Mouse (Mus musculus): ENCODE measurements around the gene Vti1a. TPM values are rescaled to one million over a fixed set of nuclear protein-coding genes. Genes with fewer than 3 reads are reported as not detected.

Vti1a gene
- total RNA-seq, 2 experiments from 2014 or later: 63.9 to 67.3 TPM

- intact Hi-C loops (cut with DNase I): no loop called here
Measured at GRCm38 (mm10) chr19:55594451-55594850, 278.4 kb downstream of the Vti1a start.

GRCm38 (mm10) chr19:55595945-55596649 is 280.0 kb downstream of the Vti1a start:
- intact Hi-C loops (cut with DNase I): no loop called here
- DNase-seq (ENCODE audit: low spot score in 2 of 2): no peak

More at GRCm38 (mm10) chr19:55594451-55594850, 278.4 kb downstream of the Vti1a start:
- DNase-seq (ENCODE audit: low spot score in 2 of 2): no peak

DNA sequence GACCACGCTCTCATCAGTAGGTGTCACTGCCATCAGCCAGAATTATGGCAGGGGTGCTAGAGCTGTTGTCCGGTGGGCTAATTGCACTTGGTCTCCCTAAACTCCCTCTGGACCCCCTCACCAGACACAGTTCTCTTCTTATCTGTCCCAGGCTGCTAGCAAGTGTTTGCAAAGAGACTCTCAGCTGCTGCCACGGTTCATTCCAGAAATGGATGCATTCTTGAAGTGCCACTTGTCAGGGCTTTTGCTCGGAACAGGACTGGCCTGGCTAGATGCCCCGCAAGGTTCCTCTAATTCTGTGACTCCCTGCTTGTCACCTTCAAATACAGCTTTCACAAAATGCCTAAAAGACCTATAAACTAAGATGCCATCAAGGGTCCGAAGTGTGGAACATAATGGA is 280.7 kb downstream of the Vti1a start:
- DNase-seq (ENCODE audit: low spot score in 2 of 2): no peak
- intact Hi-C loops (cut with DNase I): no loop called here

GRCm38 (mm10) chr19:55597296-55597695 is 281.2 kb downstream of the Vti1a start:
- intact Hi-C loops (cut with DNase I): no loop called here
- no peak for DNase-seq (ENCODE audit: low spot score in 2 of 2)

GRCm38 (mm10) chr19:55597951-55598350 is 281.9 kb downstream of the Vti1a start:
- DNase-seq (ENCODE audit: low spot score in 2 of 2): no peak
- intact Hi-C loops (cut with DNase I): no loop called here

DNA sequence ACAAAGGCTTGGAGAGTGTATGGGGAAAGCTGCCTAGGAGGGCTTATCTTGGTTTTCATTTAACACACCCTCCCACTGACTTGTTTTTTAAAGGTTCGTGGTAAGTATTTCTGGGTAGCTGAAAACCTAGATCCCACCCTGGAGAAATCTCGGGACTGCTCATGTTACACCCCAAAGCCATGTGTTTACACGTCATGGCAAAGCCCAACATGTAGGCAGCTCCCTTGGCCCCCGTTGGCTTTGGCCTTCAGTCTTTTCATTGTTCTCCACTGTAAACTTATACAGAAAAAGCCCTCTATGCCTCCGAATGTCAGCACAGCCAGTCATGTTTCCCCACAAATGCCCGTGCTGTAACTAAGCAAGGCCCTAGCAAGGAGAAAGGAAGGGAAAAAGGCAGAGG is 283.0 kb downstream of the Vti1a start:
- intact Hi-C loops (cut with DNase I): no loop called here
- no peak for DNase-seq (ENCODE audit: low spot score in 2 of 2)

- intact Hi-C loops (cut with DNase I): no loop called here
- no peak for DNase-seq (ENCODE audit: low spot score in 2 of 2)
Measured at GRCm38 (mm10) chr19:55607725-55608124, 291.6 kb downstream of the Vti1a start.

- intact Hi-C loops (cut with DNase I): no loop called here
- DNase-seq (ENCODE audit: low spot score in 2 of 2): no peak
Measured at GRCm38 (mm10) chr19:55608858-55609375, 292.8 kb downstream of the Vti1a start.

GRCm38 (mm10) chr19:55609806-55610205 is 293.7 kb downstream of the Vti1a start:
- DNase-seq (ENCODE audit: low spot score in 2 of 2): no peak
- intact Hi-C loops (cut with DNase I): no loop called here

DNA sequence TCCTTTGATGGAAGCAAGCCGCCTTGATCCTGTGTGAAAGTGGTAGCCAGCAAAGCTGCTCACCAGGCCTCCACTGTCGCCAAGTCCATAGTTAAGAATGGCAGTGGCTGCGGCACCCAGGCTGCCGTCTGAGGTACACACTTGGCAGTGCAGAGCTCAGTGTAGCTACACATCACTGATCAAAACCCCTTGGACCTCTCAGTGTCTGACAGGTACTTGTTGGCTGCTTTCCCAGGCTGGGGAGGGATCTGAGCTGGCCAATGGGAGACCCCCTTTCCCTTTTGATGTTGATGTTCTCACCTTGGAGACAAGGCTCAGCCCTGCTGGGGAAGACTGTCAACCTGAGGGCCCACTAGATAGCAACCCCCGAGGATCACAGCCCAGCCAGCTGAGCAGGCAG is 299.6 kb downstream of the Vti1a start:
- no peak for DNase-seq (ENCODE audit: low spot score in 2 of 2)
- intact Hi-C loops (cut with DNase I): no loop called here

DNA sequence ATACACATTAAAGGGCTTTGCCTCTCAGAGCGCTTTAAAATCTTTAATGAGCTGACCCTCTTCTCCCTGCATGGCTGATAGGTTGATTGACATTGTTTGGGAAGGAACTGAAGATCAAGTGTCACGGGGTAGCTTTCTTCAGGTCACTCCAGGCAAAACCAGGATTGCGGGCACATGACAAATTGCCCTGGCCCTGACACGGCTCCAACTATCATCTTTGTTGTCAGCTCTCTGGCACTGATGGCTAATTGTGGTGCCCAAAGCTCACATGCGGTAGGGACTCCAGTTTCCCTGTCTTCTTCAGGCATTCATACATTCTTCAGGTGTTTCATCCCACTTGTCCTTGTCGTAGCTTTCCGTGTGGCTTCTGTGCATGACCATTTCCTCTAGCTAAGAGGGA is 300.2 kb downstream of the Vti1a start:
- intact Hi-C loops (cut with DNase I): no loop called here
- DNase-seq (ENCODE audit: low spot score in 2 of 2): no peak

DNA sequence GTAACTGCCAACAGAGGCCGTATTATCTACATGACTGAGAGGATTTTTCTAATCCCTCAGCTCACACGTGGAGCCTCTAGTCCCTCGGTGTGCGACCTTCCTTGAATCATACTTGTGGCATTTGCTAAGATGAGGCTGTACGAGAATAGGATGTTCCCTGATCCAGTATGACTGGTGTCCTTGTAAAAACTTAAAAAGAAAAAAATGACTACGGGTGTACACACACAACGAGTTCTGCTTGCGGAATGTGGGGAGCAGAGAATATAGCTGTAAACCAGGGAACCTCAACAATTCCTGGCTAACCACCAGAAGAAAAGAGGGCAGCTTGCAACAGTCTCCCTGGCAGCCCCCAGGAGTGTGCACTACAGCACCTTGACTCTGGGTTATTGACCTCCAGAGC is 300.8 kb downstream of the Vti1a start:
- intact Hi-C loops (cut with DNase I): no loop called here
- no peak for DNase-seq (ENCODE audit: low spot score in 2 of 2)

DNA sequence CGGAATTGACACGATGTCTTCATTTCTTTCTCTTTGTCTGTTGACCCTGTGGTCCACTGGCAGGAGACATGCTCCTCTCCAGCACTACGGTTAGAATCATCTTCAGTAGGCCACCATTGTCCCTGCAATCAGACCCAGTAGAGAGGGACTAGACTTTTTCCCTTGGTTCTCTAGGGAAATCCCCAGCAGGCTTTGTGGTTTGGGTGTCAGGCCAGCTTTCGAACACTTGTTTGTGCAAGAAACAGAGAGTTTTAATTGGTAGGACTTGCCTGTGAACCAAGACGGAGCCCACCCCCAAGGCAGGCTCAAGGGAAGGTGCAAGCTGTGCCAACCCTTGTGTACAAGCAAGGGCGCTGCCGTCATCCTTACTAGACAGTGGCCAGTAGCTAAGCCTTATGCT is 302.5 kb downstream of the Vti1a start:
- intact Hi-C loops (cut with DNase I): no loop called here
- no peak for DNase-seq (ENCODE audit: low spot score in 2 of 2)

DNA sequence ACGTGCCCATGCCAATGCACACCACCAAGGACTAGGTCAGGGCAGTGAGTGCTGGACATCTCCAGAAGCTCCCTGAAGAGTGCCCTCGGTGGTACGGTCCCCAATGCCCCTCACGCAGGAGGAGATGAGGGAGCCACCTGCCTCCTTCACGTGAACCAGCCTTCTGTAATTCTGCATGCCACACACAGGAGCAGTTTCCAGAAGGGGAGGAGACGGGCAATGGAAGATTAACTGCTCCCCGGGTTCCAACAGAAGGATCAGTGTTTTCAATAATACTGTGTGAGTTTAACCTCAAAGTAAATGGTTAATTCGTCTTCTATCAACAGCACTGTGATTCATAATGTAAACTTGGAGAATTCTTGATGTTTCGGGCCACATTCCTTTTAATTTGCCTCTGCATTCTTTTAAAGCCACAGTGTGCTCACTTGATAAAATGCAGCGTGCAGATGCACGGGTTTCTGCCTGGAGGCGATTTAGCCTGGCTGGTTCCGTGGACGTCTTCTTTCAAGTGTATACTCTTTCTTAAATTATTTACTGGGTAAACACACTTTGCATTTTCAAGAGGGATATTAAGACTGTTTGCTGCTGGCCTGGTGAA is 304.4 kb downstream of the Vti1a start:
- no peak for DNase-seq (ENCODE audit: low spot score in 2 of 2)
- intact Hi-C loops (cut with DNase I): no loop called here

- intact Hi-C loops (cut with DNase I): no loop called here
- peak in 1 of 2 experiments; percentile 15 for DNase-seq (ENCODE audit: low spot score in 2 of 2)
Measured at GRCm38 (mm10) chr19:55621011-55621625, 305.0 kb downstream of the Vti1a start.

GRCm38 (mm10) chr19:55622821-55623220 is 306.7 kb downstream of the Vti1a start:
- intact Hi-C loops (cut with DNase I): no loop called here
- no peak for DNase-seq (ENCODE audit: low spot score in 2 of 2)

- intact Hi-C loops (cut with DNase I): no loop called here
- no peak for DNase-seq (ENCODE audit: low spot score in 2 of 2)
Measured at GRCm38 (mm10) chr19:55623605-55624004, 307.5 kb downstream of the Vti1a start.

DNA sequence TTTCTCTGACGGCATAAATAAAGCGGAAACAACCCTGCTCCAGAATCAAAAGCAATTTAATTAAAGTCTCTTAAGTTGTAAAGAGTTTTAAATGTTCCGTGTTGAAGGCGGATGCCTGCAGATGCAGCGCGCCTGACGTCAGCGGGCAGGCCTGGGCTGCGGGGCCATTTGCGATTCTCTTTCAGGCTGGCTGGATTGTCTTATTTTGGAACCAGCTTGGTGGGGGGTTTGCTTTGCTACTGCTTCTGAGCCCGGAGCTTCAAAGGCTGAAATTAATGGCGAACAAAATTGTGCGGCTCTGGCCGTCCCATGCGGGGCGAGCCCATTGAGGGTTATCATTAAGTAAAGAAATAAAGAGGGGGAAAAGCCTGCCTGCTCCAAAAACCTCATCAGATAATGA is 310.4 kb downstream of the Vti1a start:
- DNase-seq (ENCODE audit: low spot score in 2 of 2): no peak
- intact Hi-C loops (cut with DNase I): no loop called here

DNA sequence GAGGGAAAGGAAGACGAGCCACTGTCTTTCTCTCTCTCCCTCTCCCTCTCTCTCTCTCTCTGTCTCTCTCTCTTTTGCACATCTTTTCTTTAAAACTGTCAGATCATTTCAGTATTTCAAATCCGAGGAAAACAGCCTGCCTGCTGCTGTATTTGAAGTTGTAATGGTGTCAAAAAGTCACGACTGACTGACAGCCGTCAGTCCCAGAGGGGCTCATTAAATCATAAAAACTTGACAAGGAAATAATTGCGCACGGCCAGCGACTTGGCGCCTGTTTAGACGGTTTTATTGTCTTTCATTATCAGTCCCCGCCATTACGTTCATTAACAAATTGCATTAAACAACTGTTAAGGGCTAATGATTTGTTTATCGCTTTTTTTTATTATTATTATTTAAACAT is 310.9 kb downstream of the Vti1a start:
- intact Hi-C loops (cut with DNase I): no loop called here

DNA sequence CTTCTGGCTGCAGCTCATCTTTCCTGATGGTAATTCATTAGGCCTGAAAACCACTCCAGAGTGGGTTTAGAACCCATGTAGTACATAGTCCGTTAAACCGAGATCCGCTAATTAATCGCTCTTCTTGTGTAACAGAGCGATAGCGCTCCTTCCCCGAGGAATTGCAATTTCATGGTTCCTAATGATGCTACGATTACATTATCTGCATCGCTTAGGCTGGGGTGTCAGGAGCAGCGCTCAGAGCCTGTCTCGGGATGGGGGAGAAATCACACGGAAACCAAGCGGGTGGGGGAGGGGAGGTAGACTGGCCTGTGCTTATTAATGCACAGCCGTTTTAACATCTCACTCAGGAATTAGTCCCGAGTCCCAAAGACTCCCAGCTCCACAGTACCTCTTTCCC is 319.4 kb downstream of the Vti1a start:
- no peak for DNase-seq (ENCODE audit: low spot score in 2 of 2)
- intact Hi-C loops (cut with DNase I): no loop called here

More for the DNA sequence above, 310.9 kb downstream of the Vti1a start:
- no peak for DNase-seq (ENCODE audit: low spot score in 2 of 2)

GRCm38 (mm10) chr19:55640251-55640650 is 324.2 kb downstream of the Vti1a start:
- intact Hi-C loops (cut with DNase I): no loop called here
- DNase-seq (ENCODE audit: low spot score in 2 of 2): no peak
